Mouse (Mus musculus) bone marrow macrophage, adult 2 months (primary cell): ENCODE measurements around the gene Tmem179.

Experiments
- CTCF ChIP-seq: IDR thresholded peaks from 2 replicates; pipeline ENCODE4 v1.5.1; 2012; ENCODE audit warnings: low read depth, mild to moderate bottlenecking, low read length, moderate library complexity
- POLR2A ChIP-seq: IDR thresholded peaks from 2 replicates; pipeline ENCODE4 v1.6.1; 2012; ENCODE audit warnings: mild to moderate bottlenecking, low read depth, low read length, borderline replicate concordance

DNA sequence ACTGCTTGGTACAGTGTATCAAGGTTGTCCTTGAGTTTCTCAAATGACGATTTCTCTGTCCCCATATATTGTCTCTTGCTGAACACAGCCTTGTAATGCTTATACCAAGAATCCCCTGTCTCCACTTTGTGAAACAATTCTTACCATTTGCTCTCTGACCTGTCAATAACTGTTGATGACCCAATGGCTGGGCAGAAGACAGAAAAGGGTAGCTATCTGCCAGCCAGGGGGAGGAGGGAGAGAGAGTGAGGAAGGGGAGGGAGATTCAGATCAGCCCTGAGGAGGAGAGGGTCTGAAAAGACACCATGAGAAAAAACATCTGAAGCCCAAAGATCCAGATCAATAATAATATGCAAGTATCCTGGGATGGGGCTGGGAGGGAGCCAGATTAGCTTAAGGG lies 65.2 kb downstream of the Tmem179 start:
- TF ChIP-seq CTCF (no peak), POLR2A (no peak)
